Mouse (Mus musculus): ENCODE data around the gene Olfr128. TPM values are rescaled to one million over a fixed set of nuclear protein-coding genes. Genes with fewer than 3 reads are reported as not detected.
"Not testable (repeated sequence)": the region's sequence is repeated elsewhere in the genome, so short reads cannot be mapped to it uniquely, and the experiment has no call there.

The Olfr128 gene
- not detected in 2 replicates for polyA plus RNA-seq (2015; fragmentation: Nextera tagmentation; extraction: Ambion mirVana)

GRCm38 (mm10) chr17:37920248-37920647 is at the start of gene Olfr128:
Gene Olfr128 (plus strand): TSS chr17:37920548.
- Histone ChIP-seq H3K27me3 (ENCODE audit: control insufficient read depth, insufficient read depth, low read length) (no peaks in the 10 kb centered on the region), H3K4me2 (ENCODE audit: low read depth, low read length) (no peak within 1 kb of the TSS), H3K9ac (ENCODE audit: low read length) (no peak within 1 kb of the TSS), H3K36me3 (ENCODE audit: control insufficient read depth, insufficient read depth) (no peaks in the 10 kb centered on the region), H3K4me1 (ENCODE audit: control insufficient read depth, insufficient read depth, low read length) (no peaks in the 10 kb centered on the region), H3K27ac (ENCODE audit: low read length) (no peak within 1 kb of the TSS), H3K9me3 (replicated peaks; ENCODE audit: control insufficient read depth, low read length) (no peaks in the 10 kb centered on the region), H3K4me3 (ENCODE audit: low read length) (no peak within 1 kb of the TSS)
- ATAC-seq (replicated peaks; ENCODE audit: extremely low read depth, insufficient read depth, low FRiP score): no peak

GRCm38 (mm10) chr17:37873830-37874229 is 46.5 kb upstream of the Olfr128 start:
- no peak overlapping the region for H3K4me3 ChIP-seq (ENCODE audit: low read length)
- no peak overlapping the region for H3K27ac ChIP-seq (ENCODE audit: low read length)
- H3K36me3 ChIP-seq (ENCODE audit: control insufficient read depth, insufficient read depth): no peaks in the 10 kb centered on the region
- no peaks in the 10 kb centered on the region for H3K27me3 ChIP-seq (ENCODE audit: control insufficient read depth, insufficient read depth, low read length)
- WGBS: 68% methylated on average over 3 of the region's 3 CpGs
- ATAC-seq (replicated peaks; ENCODE audit: extremely low read depth, insufficient read depth, low FRiP score): no peak
- no peak overlapping the region for H3K9ac ChIP-seq (ENCODE audit: low read length)
- no peak overlapping the region for H3K4me2 ChIP-seq (ENCODE audit: low read depth, low read length)
- H3K4me1 ChIP-seq (ENCODE audit: control insufficient read depth, insufficient read depth, low read length): no peaks in the 10 kb centered on the region
- no peaks in the 10 kb centered on the region for H3K9me3 ChIP-seq (replicated peaks; ENCODE audit: control insufficient read depth, low read length)

GRCm38 (mm10) chr17:37900137-37900536 is 20.2 kb upstream of the Olfr128 start, which contains the start of gene Olfr127:
Gene Olfr127 (plus strand): TSS chr17:37900437.
- no peak within 1 kb of the TSS for H3K9ac ChIP-seq (ENCODE audit: low read length)
- no peaks in the 10 kb centered on the region for H3K4me1 ChIP-seq (ENCODE audit: control insufficient read depth, insufficient read depth, low read length)
- H3K27me3 ChIP-seq (ENCODE audit: control insufficient read depth, insufficient read depth, low read length): no peaks in the 10 kb centered on the region
- no peak within 1 kb of the TSS for H3K4me2 ChIP-seq (ENCODE audit: low read depth, low read length)
- H3K9me3 ChIP-seq (replicated peaks; ENCODE audit: control insufficient read depth, low read length): no peaks in the 10 kb centered on the region
- no peaks in the 10 kb centered on the region for H3K36me3 ChIP-seq (ENCODE audit: control insufficient read depth, insufficient read depth)
- ATAC-seq (replicated peaks; ENCODE audit: extremely low read depth, insufficient read depth, low FRiP score): no peak
- no peak within 1 kb of the TSS for H3K27ac ChIP-seq (ENCODE audit: low read length)
- no peak within 1 kb of the TSS for H3K4me3 ChIP-seq (ENCODE audit: low read length)
- WGBS: 50% methylated on average over 1 of the region's 1 CpGs

- H3K36me3 ChIP-seq (ENCODE audit: control insufficient read depth, insufficient read depth); H3K9ac ChIP-seq (ENCODE audit: low read length); H3K27ac ChIP-seq (ENCODE audit: low read length); ATAC-seq (replicated peaks; ENCODE audit: extremely low read depth, insufficient read depth, low FRiP score); H3K4me1 ChIP-seq (ENCODE audit: control insufficient read depth, insufficient read depth, low read length); H3K4me3 ChIP-seq (ENCODE audit: low read length); H3K4me2 ChIP-seq (ENCODE audit: low read depth, low read length); H3K9me3 ChIP-seq (replicated peaks; ENCODE audit: control insufficient read depth, low read length); H3K27me3 ChIP-seq (ENCODE audit: control insufficient read depth, insufficient read depth, low read length): not testable (repeated sequence)
- 66% methylated on average over 8 of the region's 8 CpGs for WGBS
Observed at GRCm38 (mm10) chr17:37906821-37907220, 13.5 kb upstream of the Olfr128 start.

- H3K4me2 ChIP-seq (ENCODE audit: low read depth, low read length): no peak within 1 kb of the TSS
- WGBS: 59% methylated on average over 2 of the region's 2 CpGs
Observed at GRCm38 (mm10) chr17:37952979-37953378, 32.6 kb downstream of the Olfr128 start, which contains the start of gene Olfr761. Gene Olfr761 (minus strand): TSS chr17:37953079.

GRCm38 (mm10) chr17:37973591-37973990 is 53.2 kb downstream of the Olfr128 start:
- H3K27me3 ChIP-seq (ENCODE audit: control insufficient read depth, insufficient read depth, low read length): no peaks in the 10 kb centered on the region
- no peak for ATAC-seq (replicated peaks; ENCODE audit: extremely low read depth, insufficient read depth, low FRiP score)
- H3K4me3 ChIP-seq (ENCODE audit: low read length): no peak overlapping the region
- H3K9ac ChIP-seq (ENCODE audit: low read length): no peak overlapping the region
- no peaks in the 10 kb centered on the region for H3K9me3 ChIP-seq (replicated peaks; ENCODE audit: control insufficient read depth, low read length)
- H3K27ac ChIP-seq (ENCODE audit: low read length): no peak overlapping the region
- no peak overlapping the region for H3K4me2 ChIP-seq (ENCODE audit: low read depth, low read length)
- WGBS: 78% methylated on average over 3 of the region's 3 CpGs
- no peaks in the 10 kb centered on the region for H3K36me3 ChIP-seq (ENCODE audit: control insufficient read depth, insufficient read depth)
- H3K4me1 ChIP-seq (ENCODE audit: control insufficient read depth, insufficient read depth, low read length): no peaks in the 10 kb centered on the region

More at GRCm38 (mm10) chr17:37952979-37953378, 32.6 kb downstream of the Olfr128 start, which contains the start of gene Olfr761:
- no peak within 1 kb of the TSS for H3K27ac ChIP-seq (ENCODE audit: low read length)
- no peak within 1 kb of the TSS for H3K9ac ChIP-seq (ENCODE audit: low read length)
- H3K4me3 ChIP-seq (ENCODE audit: low read length): no peak within 1 kb of the TSS
- ATAC-seq (replicated peaks; ENCODE audit: extremely low read depth, insufficient read depth, low FRiP score): no peak
- no peaks in the 10 kb centered on the region for H3K27me3 ChIP-seq (ENCODE audit: control insufficient read depth, insufficient read depth, low read length)
- no peaks in the 10 kb centered on the region for H3K36me3 ChIP-seq (ENCODE audit: control insufficient read depth, insufficient read depth)
- H3K4me1 ChIP-seq (ENCODE audit: control insufficient read depth, insufficient read depth, low read length): no peaks in the 10 kb centered on the region
- no peaks in the 10 kb centered on the region for H3K9me3 ChIP-seq (replicated peaks; ENCODE audit: control insufficient read depth, low read length)

Other genes starting within 250 kb of the Olfr128 start
- not detected in 2 replicates for gene Olfr119, start 224.0 kb upstream of the Olfr128 start, polyA plus RNA-seq (2015; fragmentation: Nextera tagmentation; extraction: Ambion mirVana)
- gene Olfr120, start 198.7 kb upstream of the Olfr128 start, polyA plus RNA-seq (2015; fragmentation: Nextera tagmentation; extraction: Ambion mirVana): not detected in 2 replicates
- not detected in 2 replicates for gene Olfr121, start 171.7 kb upstream of the Olfr128 start, polyA plus RNA-seq (2015; fragmentation: Nextera tagmentation; extraction: Ambion mirVana)
- gene Olfr122, start 151.9 kb upstream of the Olfr128 start, polyA plus RNA-seq (2015; fragmentation: Nextera tagmentation; extraction: Ambion mirVana): not detected in 2 replicates
- not detected in 2 replicates for gene Olfr123, start 127.0 kb upstream of the Olfr128 start, polyA plus RNA-seq (2015; fragmentation: Nextera tagmentation; extraction: Ambion mirVana)
- gene Olfr124, start 120.7 kb upstream of the Olfr128 start, polyA plus RNA-seq (2015; fragmentation: Nextera tagmentation; extraction: Ambion mirVana): not detected in 2 replicates
- not detected in 2 replicates for gene Olfr125, start 87.6 kb upstream of the Olfr128 start, polyA plus RNA-seq (2015; fragmentation: Nextera tagmentation; extraction: Ambion mirVana)
- not detected in 2 replicates for gene Olfr126, start 73.1 kb upstream of the Olfr128 start, polyA plus RNA-seq (2015; fragmentation: Nextera tagmentation; extraction: Ambion mirVana)
- gene Olfr127, start 20.1 kb upstream of the Olfr128 start, polyA plus RNA-seq (2015; fragmentation: Nextera tagmentation; extraction: Ambion mirVana): not detected in 2 replicates
- not detected in 2 replicates for gene Olfr761, start 32.5 kb downstream of the Olfr128 start, polyA plus RNA-seq (2015; fragmentation: Nextera tagmentation; extraction: Ambion mirVana)
- not detected in 2 replicates for gene Olfr129, start 139.5 kb downstream of the Olfr128 start, polyA plus RNA-seq (2015; fragmentation: Nextera tagmentation; extraction: Ambion mirVana)
- gene Olfr130, start 143.4 kb downstream of the Olfr128 start, polyA plus RNA-seq (2015; fragmentation: Nextera tagmentation; extraction: Ambion mirVana): not detected in 2 replicates
- not detected in 2 replicates for gene Olfr131, start 168.1 kb downstream of the Olfr128 start, polyA plus RNA-seq (2015; fragmentation: Nextera tagmentation; extraction: Ambion mirVana)
- not detected in 2 replicates for gene Olfr132, start 214.0 kb downstream of the Olfr128 start, polyA plus RNA-seq (2015; fragmentation: Nextera tagmentation; extraction: Ambion mirVana)
- not detected in 2 replicates for gene Olfr133, start 224.7 kb downstream of the Olfr128 start, polyA plus RNA-seq (2015; fragmentation: Nextera tagmentation; extraction: Ambion mirVana)